Mouse (Mus musculus) lung, embryonic 14.5 days (tissue): ENCODE results near the gene Parm1. TPM values are rescaled to one million over a fixed set of nuclear protein-coding genes. Genes with fewer than 3 reads are reported as not detected.

ENCODE experiments used
- ATAC-seq: fragments of 200-750 bp; cut with Nextera tagmentation; 2 replicates; pipeline ENCODE4 v1.8.0; 2017; ENCODE audit warnings: mild to moderate bottlenecking, moderate TSS enrichment, moderate library complexity; ENCODE audit not compliant: insufficient read depth
- DNase-seq: peaks from one replicate; pipeline ENCODE4 v3.0.0-alpha.2; 2015
- H3K27ac ChIP-seq: fragments of 300-500 bp; sonication (generic); 2 replicates; pipeline ENCODE4 v1.5.1; 2014; ENCODE audit warnings: low read depth, mild to moderate bottlenecking, moderate library complexity
- H3K27me3 ChIP-seq: fragments of 300-500 bp; sonication (generic); 2 replicates; pipeline ENCODE4 v1.6.1; 2014; ENCODE audit warnings: low read length, control low read depth; ENCODE audit not compliant: insufficient read depth
- H3K36me3 ChIP-seq: fragments of 300-500 bp; sonication (generic); 2 replicates; pipeline ENCODE4 v1.6.1; 2014; ENCODE audit warnings: control low read depth; ENCODE audit not compliant: insufficient read depth
- H3K4me1 ChIP-seq: fragments of 300-500 bp; sonication (generic); 2 replicates; pipeline ENCODE4 v1.6.1; 2014; ENCODE audit warnings: antibody characterized with exemption, control low read depth; ENCODE audit not compliant: insufficient read depth
- H3K4me2 ChIP-seq: fragments of 300-500 bp; sonication (generic); 2 replicates; pipeline ENCODE4 v1.6.1; 2014; ENCODE audit warnings: mild to moderate bottlenecking
- H3K4me3 ChIP-seq: fragments of 300-500 bp; sonication (generic); 2 replicates; pipeline ENCODE4 v1.5.1; 2014; ENCODE audit warnings: low read depth, low read length
- H3K9ac ChIP-seq: fragments of 300-500 bp; sonication (generic); 2 replicates; pipeline ENCODE4 v1.6.1; 2014
- H3K9me3 ChIP-seq: fragments of 300-500 bp; sonication (generic); 2 replicates; pipeline ENCODE4 v1.6.1; 2016; ENCODE audit warnings: low read depth, low read length, control low read depth
- CTCF ChIP-seq: IDR thresholded peaks from 2 replicates; pipeline ENCODE4 v1.5.1; 2016; ENCODE audit warnings: antibody characterized with exemption, low read depth
- WGBS: fragments of 180-500 bp; shearing (Covaris S2); extraction: QIAGEN DNeasy Blood & Tissue Kit; methylation state at CpG from one replicate; pipeline ENCODE4 v1.1.7; 2014; 5-methylcytosine and 5-hydroxymethylcytosine counted together
- polyA plus RNA-seq: library from polyadenylated mRNA; unstranded; fragments of >200 nt; fragmentation: Nextera tagmentation; extraction: Ambion mirVana; gene quantifications from 2 replicates; pipeline ENCODE4 v1.2.1, GENCODE M21; 2014

The Parm1 gene
- polyA plus RNA-seq, 1 experiment from 2014 or later: 7.3 TPM

GRCm38 (mm10) chr5:91653061-91653915 is 135.9 kb downstream of the Parm1 start:
- Histone ChIP-seq H3K27me3 (no peaks in the 10 kb centered on the region), H3K9me3 (no peaks in the 10 kb centered on the region), H3K36me3 (no peaks in the 10 kb centered on the region), H3K4me1 (no peaks in the 10 kb centered on the region), H3K27ac (no peak overlapping the region), H3K4me2 (no peak overlapping the region), H3K4me3 (no peak overlapping the region), H3K9ac (no peak overlapping the region)
- DNase-seq (no peak), ATAC-seq (no peak)
- TF ChIP-seq CTCF: no peak
- WGBS: 82% methylated on average over 14 of the region's 14 CpGs

DNA sequence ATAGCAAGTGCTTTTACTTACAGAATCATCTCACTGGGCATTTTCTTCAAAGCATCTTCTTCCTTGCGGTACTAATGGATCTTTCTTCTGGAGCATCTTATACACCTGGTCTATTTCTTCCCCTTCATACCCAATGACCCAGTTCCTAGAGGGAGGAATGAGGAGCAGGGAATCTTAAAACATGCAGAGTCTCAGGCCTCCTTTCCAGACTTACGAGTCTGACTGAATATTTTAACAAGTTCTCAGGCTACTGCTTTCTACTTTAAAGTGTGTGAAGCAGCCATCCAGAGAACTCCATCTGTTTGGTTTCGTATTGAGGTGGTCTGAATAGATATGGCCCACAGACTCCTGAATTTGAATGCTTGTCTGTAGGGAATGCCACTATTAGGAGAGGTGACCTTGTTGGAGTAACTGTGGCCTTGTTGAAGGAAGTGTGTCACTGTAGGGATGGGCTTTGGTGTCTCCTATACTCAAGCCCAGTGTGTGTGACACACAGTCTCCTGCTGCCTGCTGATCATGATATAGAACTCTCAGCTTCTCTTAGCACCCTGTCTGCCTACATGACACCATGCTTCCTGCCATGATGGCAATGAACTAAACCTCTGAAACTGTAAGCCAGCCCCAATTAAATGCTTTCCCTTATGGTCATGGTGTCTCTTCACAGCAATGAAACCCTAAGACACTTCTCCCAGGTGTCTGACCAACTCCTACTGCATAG is 137.1 kb downstream of the Parm1 start:
- Histone ChIP-seq H3K4me2 (no peak overlapping the region), H3K9ac (no peak overlapping the region), H3K27me3 (no peaks in the 10 kb centered on the region), H3K36me3 (no peaks in the 10 kb centered on the region), H3K4me1 (no peaks in the 10 kb centered on the region), H3K9me3 (no peaks in the 10 kb centered on the region), H3K4me3 (no peak overlapping the region), H3K27ac (no peak overlapping the region)
- WGBS: 83% methylated on average over 3 of the region's 3 CpGs
- no peak for DNase-seq
- ATAC-seq: no peak
- TF ChIP-seq CTCF: no peak

- no peaks in the 10 kb centered on the region for H3K9me3 ChIP-seq
- TF ChIP-seq CTCF: no peak
- H3K4me3 ChIP-seq: no peak overlapping the region
- no peak overlapping the region for H3K9ac ChIP-seq
- H3K27me3 ChIP-seq: no peaks in the 10 kb centered on the region
- no peak overlapping the region for H3K4me2 ChIP-seq
- no peaks in the 10 kb centered on the region for H3K4me1 ChIP-seq
- no peaks in the 10 kb centered on the region for H3K36me3 ChIP-seq
- no peak overlapping the region for H3K27ac ChIP-seq
- ATAC-seq (peak; percentile 88; the same call in 1 of the 2 replicates), DNase-seq (peak; percentile 72)
- 54% methylated on average over 3 of the region's 3 CpGs for WGBS
These were observed 137.8 kb downstream of the Parm1 start for GRCm38 (mm10) chr5:91655263-91655662.

DNA sequence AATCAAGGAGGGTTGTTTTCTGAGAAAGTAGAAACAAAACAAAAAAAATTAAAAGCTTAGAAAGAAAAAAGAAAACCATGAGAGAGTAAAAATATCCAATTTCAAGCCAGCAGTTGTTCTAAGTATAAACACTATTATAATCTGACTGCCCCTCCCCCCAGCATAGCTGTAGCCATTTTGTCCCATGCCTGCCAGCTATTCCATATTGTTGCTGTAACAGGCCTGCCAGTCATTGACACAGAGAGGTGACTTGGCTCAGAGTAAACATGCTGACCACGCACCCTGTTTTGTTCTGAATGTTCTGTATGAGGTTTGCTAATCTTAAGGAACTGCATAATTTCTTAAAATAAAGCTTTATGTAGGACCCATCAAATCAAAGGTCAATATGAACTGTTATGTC is 145.3 kb downstream of the Parm1 start:
- no peaks in the 10 kb centered on the region for H3K36me3 ChIP-seq
- peak; percentile 66 for DNase-seq
- no peak overlapping the region for H3K9ac ChIP-seq
- TF ChIP-seq CTCF: no peak
- no peaks in the 10 kb centered on the region for H3K27me3 ChIP-seq
- H3K27ac ChIP-seq: no peak overlapping the region
- 48% methylated on average over 1 of the region's 1 CpGs for WGBS
- peak; percentile 47; the same call in 1 of the 2 replicates for ATAC-seq
- no peak overlapping the region for H3K4me3 ChIP-seq
- no peaks in the 10 kb centered on the region for H3K4me1 ChIP-seq
- no peak overlapping the region for H3K4me2 ChIP-seq
- H3K9me3 ChIP-seq: no peaks in the 10 kb centered on the region

- Histone ChIP-seq H3K4me2 (no peak overlapping the region), H3K4me1 (no peaks in the 10 kb centered on the region), H3K27ac (no peak overlapping the region), H3K4me3 (no peak overlapping the region), H3K27me3 (no peaks in the 10 kb centered on the region), H3K9me3 (no peaks in the 10 kb centered on the region), H3K36me3 (no peaks in the 10 kb centered on the region), H3K9ac (no peak overlapping the region)
- TF ChIP-seq CTCF: no peak
- 77% methylated on average over 4 of the region's 4 CpGs for WGBS
- DNase-seq: no peak
- no peak for ATAC-seq
These were observed 149.7 kb downstream of the Parm1 start for GRCm38 (mm10) chr5:91667127-91667526.

GRCm38 (mm10) chr5:91669235-91669634 is 151.8 kb downstream of the Parm1 start:
- no peak for TF ChIP-seq CTCF
- H3K4me1 ChIP-seq: no peaks in the 10 kb centered on the region
- no peak for ATAC-seq
- no peak for DNase-seq
- H3K27ac ChIP-seq: no peak overlapping the region
- no peaks in the 10 kb centered on the region for H3K36me3 ChIP-seq
- no peak overlapping the region for H3K9ac ChIP-seq
- H3K4me3 ChIP-seq: no peak overlapping the region
- no peak overlapping the region for H3K4me2 ChIP-seq
- no peaks in the 10 kb centered on the region for H3K27me3 ChIP-seq
- WGBS: 76% methylated on average over 4 of the region's 4 CpGs
- H3K9me3 ChIP-seq: no peaks in the 10 kb centered on the region

Other genes starting within 250 kb of the Parm1 start
- gene Btc, start 114.6 kb upstream of the Parm1 start, polyA plus RNA-seq: 1.8 and 2.3 TPM in 2 replicates